Mouse (Mus musculus) cerebellum, adult 2 months (tissue): ENCODE measurements around the gene Alk.

Experiments used
- CTCF ChIP-seq: fragments of 200-500 bp; IDR thresholded peaks from 2 replicates; pipeline ENCODE4 v1.5.1; 2011; ENCODE audit warnings: low read depth, mild to moderate bottlenecking, control low read depth, low read length, moderate library complexity, borderline replicate concordance; ENCODE audit not compliant: insufficient read depth
- POLR2A ChIP-seq: fragments of 200-500 bp; IDR thresholded peaks from 2 replicates; pipeline ENCODE4 v1.6.1; 2011; ENCODE audit warnings: low read length, control low read depth, borderline replicate concordance; ENCODE audit not compliant: insufficient read depth

DNA sequence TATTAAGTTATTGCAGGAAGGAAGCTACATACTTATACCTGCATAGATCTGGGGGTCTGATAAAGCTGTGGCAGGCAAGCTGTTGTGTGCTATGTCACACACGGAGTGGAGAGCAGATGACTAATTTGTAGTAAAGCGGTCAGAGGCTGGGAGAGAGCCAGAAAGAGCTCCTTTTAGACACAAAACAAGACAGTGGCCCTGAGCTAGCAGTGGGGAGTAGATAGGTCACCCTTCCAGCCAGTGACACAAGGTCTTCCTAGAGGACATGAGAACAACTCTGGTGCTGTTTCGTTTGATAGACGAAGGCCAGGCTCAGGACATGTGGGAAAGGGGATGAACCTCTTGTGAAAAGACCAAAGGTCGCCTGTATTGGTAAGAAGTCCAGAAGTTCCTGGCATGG is 596.0 kb downstream of the Alk start:
- TF ChIP-seq CTCF: no peak
- no peak for TF ChIP-seq POLR2A
